In genomic region chr6:12439561-12439960, GRCm38 (mm10) we compare ENCODE assay signal across 21 mouse cellular contexts.
DNase-seq lines count a peak whose midpoint lies in the region; ATAC-seq and TF ChIP-seq lines count a peak whose summit lies in the region.
"Had no signal": no experiment of that assay in that cellular context is flagged by ENCODE, and none has a peak within 500 bp of the region (broad histone marks: within the 10 kb centered on the region; RNA-seq: fewer than 3 reads in every experiment).

No protein-coding gene starts in this region.

- TF ChIP-seq CTCF in kidney, adult 2 months (conservative IDR thresholded peaks at IDR 0.05; ENCODE audit: insufficient read depth, insufficient read length, low read depth, low read length): no peak
- no peak for TF ChIP-seq CTCF in liver, adult 2 months (IDR thresholded peaks at IDR 0.05; ENCODE audit: low read depth, low read length)

- no peak overlapping the region for H3K4me2 ChIP-seq in liver, embryonic 12.5 days
- H3K4me2 ChIP-seq: embryonic facial prominence, embryonic 13.5 days; embryonic facial prominence, embryonic 15.5 days; forebrain, embryonic 13.5 days; forebrain, embryonic 15.5 days had no signal

- no peaks in the 10 kb centered on the region for H3K9me3 ChIP-seq in liver, embryonic 12.5 days (replicated peaks)
- H3K9me3 ChIP-seq: embryonic facial prominence, embryonic 13.5 days; embryonic facial prominence, embryonic 15.5 days; forebrain, embryonic 13.5 days; forebrain, embryonic 15.5 days had no signal

- ATAC-seq in liver, embryonic 12.5 days: no peak
- ATAC-seq: forebrain, embryonic 13.5 days; forebrain, embryonic 15.5 days had no signal

- no peaks in the 10 kb centered on the region for H3K4me1 ChIP-seq in kidney, adult 2 months (ENCODE audit: control insufficient read depth, insufficient read depth, low read length)
- H3K4me1 ChIP-seq in liver, adult 2 months (ENCODE audit: control insufficient read depth, insufficient read depth, low read length): no peaks in the 10 kb centered on the region
- H3K4me1 ChIP-seq in liver, embryonic 12.5 days: no peaks in the 10 kb centered on the region
- H3K4me1 ChIP-seq: embryonic facial prominence, embryonic 13.5 days; embryonic facial prominence, embryonic 15.5 days; forebrain, embryonic 13.5 days; forebrain, embryonic 15.5 days had no signal

- H3K4me3 ChIP-seq in kidney, adult 2 months (ENCODE audit: insufficient read depth, low read depth, low read length): no peak overlapping the region
- no peak overlapping the region for H3K4me3 ChIP-seq in liver, adult 2 months (ENCODE audit: insufficient read depth, low read depth, low read length)
- no peak overlapping the region for H3K4me3 ChIP-seq in liver, embryonic 12.5 days
- H3K4me3 ChIP-seq: embryonic facial prominence, embryonic 13.5 days; embryonic facial prominence, embryonic 15.5 days; erythroblast, embryonic 14.5 days; forebrain, embryonic 13.5 days; forebrain, embryonic 15.5 days had no signal

- H3K27me3 ChIP-seq in kidney, adult 2 months (replicated peaks; ENCODE audit: control insufficient read depth, insufficient read depth, low read length): no peaks in the 10 kb centered on the region
- H3K27me3 ChIP-seq in liver, adult 2 months (ENCODE audit: control insufficient read depth, insufficient read depth, low read length): no peaks in the 10 kb centered on the region
- H3K27me3 ChIP-seq in liver, embryonic 12.5 days (replicated peaks): no peaks in the 10 kb centered on the region
- H3K27me3 ChIP-seq: embryonic facial prominence, embryonic 13.5 days; embryonic facial prominence, embryonic 15.5 days; forebrain, embryonic 13.5 days; forebrain, embryonic 15.5 days had no signal

- no peak overlapping the region for H3K27ac ChIP-seq in kidney, adult 2 months (ENCODE audit: insufficient read depth, low read depth, low read length)
- no peak overlapping the region for H3K27ac ChIP-seq in liver, adult 2 months (replicated peaks; ENCODE audit: insufficient read depth, low read depth, low read length)
- no peak overlapping the region for H3K27ac ChIP-seq in liver, embryonic 12.5 days
- H3K27ac ChIP-seq: embryonic facial prominence, embryonic 13.5 days; embryonic facial prominence, embryonic 15.5 days; forebrain, embryonic 13.5 days; forebrain, embryonic 15.5 days had no signal

- no peak for TF ChIP-seq POLR2A in kidney, adult 2 months (IDR thresholded peaks at IDR 0.05; ENCODE audit: low read depth, low read length)
- no peak for TF ChIP-seq POLR2A in liver, adult 2 months (IDR thresholded peaks at IDR 0.05; ENCODE audit: extremely low read depth, insufficient read depth, low read length)

- no peak overlapping the region for H3K9ac ChIP-seq in liver, adult 2 months (ENCODE audit: low read depth, low read length)
- no peak overlapping the region for H3K9ac ChIP-seq in liver, embryonic 12.5 days
- H3K9ac ChIP-seq: embryonic facial prominence, embryonic 13.5 days; embryonic facial prominence, embryonic 15.5 days; forebrain, embryonic 13.5 days; forebrain, embryonic 15.5 days had no signal

- H3K79me2 ChIP-seq in liver, adult 2 months (ENCODE audit: control insufficient read depth, insufficient read depth, low read length): no peaks in the 10 kb centered on the region

- no peaks in the 10 kb centered on the region for H3K36me3 ChIP-seq in kidney, adult 2 months (ENCODE audit: control insufficient read depth, insufficient read depth, low read length)
- no peaks in the 10 kb centered on the region for H3K36me3 ChIP-seq in liver, adult 2 months (ENCODE audit: control insufficient read depth, insufficient read depth, low read length)
- H3K36me3 ChIP-seq in liver, embryonic 12.5 days: no peaks in the 10 kb centered on the region
- H3K36me3 ChIP-seq: embryonic facial prominence, embryonic 13.5 days; embryonic facial prominence, embryonic 15.5 days; forebrain, embryonic 15.5 days had no signal

- DNase-seq in kidney, adult 2 months: peak; percentile 22
- DNase-seq in kidney, adult 18-20 months: no peak
- peak; percentile 60 for DNase-seq in liver, adult 2 months (ENCODE audit: extremely low read depth, low read depth, low spot score)
- DNase-seq in gonadal fat pad, adult 2 months (ENCODE audit: low read depth): peak; percentile 73
- DNase-seq in thymus, postnatal 0 days (ENCODE audit: low spot score): no peak
- DNase-seq: adrenal gland, adult 2 months; adrenal gland, postnatal 10 days; adrenal gland, postnatal 25 days; cerebellum, adult 11 months; cerebellum, adult 18-20 months; cerebellum, adult 8-10 months; cerebellum, adult 9-11 months; cerebellum, postnatal 14 days; cerebellum, postnatal 36 days; embryo, embryonic 11 days had no signal

Comparison
In these comparisons a context has a peak if more than half of its experiments do, and no peak if none do; other contexts are left out.
1. DNase-seq: peak in kidney, adult 2 months (single experiment), liver, adult 2 months (single experiment) and gonadal fat pad, adult 2 months (single experiment); none in kidney, adult 18-20 months (single experiment) and thymus, postnatal 0 days (single experiment).